Mouse (Mus musculus) heart, adult 2 months (tissue): ENCODE measurements at regions not wholly inside any gene's neighbourhood (a gene's known extent, or its start where the extent isn't known, plus 50 kb on each side); places are given as distances from the start of the nearest gene placed in this dataset.

Source experiments
- CTCF ChIP-seq: fragments of 200-600 bp; IDR thresholded peaks from 2 replicates; pipeline ENCODE4 v1.8.1; 2022; ENCODE audit warnings: antibody characterized with exemption, mild to moderate bottlenecking, moderate library complexity
- POLR2A ChIP-seq: fragments of 200-500 bp; IDR thresholded peaks from 2 replicates; pipeline ENCODE4 v1.6.1; 2011; ENCODE audit warnings: mild to moderate bottlenecking, low read depth, low read length, control low read depth; ENCODE audit not compliant: insufficient read depth

GRCm38 (mm10) chr8:93684392-93684791, 125.4 kb upstream of the Gnao1 start:
- TF ChIP-seq CTCF, result no peak
- no peak for TF ChIP-seq POLR2A
